Mouse (Mus musculus): ENCODE results near the gene Gm13277.

- TF ChIP-seq HCFC1 (IDR thresholded peaks at IDR 0.05; ENCODE audit: borderline replicate concordance, insufficient read depth, low read length) (no peak), ZC3H11A (IDR thresholded peaks at IDR 0.05; ENCODE audit: borderline replicate concordance, low read depth, low read length) (no peak), MAFK (IDR thresholded peaks at IDR 0.05; ENCODE audit: insufficient read depth, low read depth, low read length) (no peak), ZNF384 (IDR thresholded peaks at IDR 0.05; ENCODE audit: low read depth, low read length) (no peak), CHD2 (IDR thresholded peaks at IDR 0.05; ENCODE audit: low read depth, low read length) (no peak)
Measured at GRCm38 (mm10) chr4:88742771-88743371, 45.6 kb upstream of the Gm13277 start.

Measured in ES-E14 (cell line).